Mouse (Mus musculus): ENCODE measurements around the gene Atp6v0c.

GRCm38 (mm10) chr17:24190934-24191333 lies 21.4 kb upstream of the Atp6v0c start:
- no peak for TF ChIP-seq CTCF (IDR thresholded peaks at IDR 0.05; ENCODE audit: borderline replicate concordance, insufficient read depth, low read depth, low read length)
- TF ChIP-seq POLR2A (IDR thresholded peaks at IDR 0.05; ENCODE audit: borderline replicate concordance, insufficient read depth, low read length): no peak

Data from cerebellum, adult 2 months (tissue).